Mouse (Mus musculus) forebrain, embryonic 11.5 days (tissue): ENCODE data around the gene 9130230L23Rik. TPM values are rescaled to one million over a fixed set of nuclear protein-coding genes. Genes with fewer than 3 reads are reported as not detected.

Experiments used
- ATAC-seq: fragments of 200-750 bp; cut with Nextera tagmentation; replicated peaks from 2 replicates; pipeline ENCODE4 v1.8.0; 2017; ENCODE audit warnings: moderate TSS enrichment; ENCODE audit not compliant: low FRiP score
- DNase-seq: peaks from one replicate; pipeline ENCODE4 v3.0.0-alpha.2; 2017; ENCODE audit warnings: low spot score
- H3K27ac ChIP-seq: fragments of 300-500 bp; sonication (generic); 2 replicates; pipeline ENCODE4 v1.5.1; 2014; ENCODE audit warnings: low read depth, low read length
- H3K27me3 ChIP-seq: fragments of 300-500 bp; sonication (generic); 2 replicates; pipeline ENCODE4 v1.6.1; 2014; ENCODE audit warnings: mild to moderate bottlenecking, low read length, mixed read lengths; ENCODE audit not compliant: control insufficient read depth, insufficient read depth
- H3K36me3 ChIP-seq: fragments of 300-500 bp; sonication (generic); 2 replicates; pipeline ENCODE4 v1.6.1; 2014; ENCODE audit warnings: mild to moderate bottlenecking, low read length, moderate library complexity, mixed read lengths; ENCODE audit not compliant: control insufficient read depth, insufficient read depth
- H3K4me1 ChIP-seq: fragments of 300-500 bp; sonication (generic); replicated peaks from 2 replicates; pipeline ENCODE4 v1.6.1; 2014; ENCODE audit warnings: low read length, mixed read lengths; ENCODE audit not compliant: control insufficient read depth, insufficient read depth
- H3K4me2 ChIP-seq: fragments of 300-500 bp; sonication (generic); 2 replicates; pipeline ENCODE4 v1.6.1; 2014; ENCODE audit warnings: low read depth, mild to moderate bottlenecking, low read length, moderate library complexity, mixed read lengths; ENCODE audit not compliant: severe bottlenecking
- H3K4me3 ChIP-seq: fragments of 300-500 bp; sonication (generic); 2 replicates; pipeline ENCODE4 v1.5.1; 2014; ENCODE audit warnings: low read depth, low read length
- H3K9ac ChIP-seq: fragments of 300-500 bp; sonication (generic); 2 replicates; pipeline ENCODE4 v1.6.1; 2014; ENCODE audit warnings: low read length
- H3K9me3 ChIP-seq: fragments of 300-500 bp; sonication (generic); 2 replicates; pipeline ENCODE4 v1.6.1; 2016; ENCODE audit warnings: low read length, mixed read lengths; ENCODE audit not compliant: control insufficient read depth
- WGBS: fragments of 180-500 bp; shearing (Covaris S2); extraction: QIAGEN DNeasy Blood & Tissue Kit; methylation state at CpG from one replicate; pipeline ENCODE4 v1.1.7; 2014; 5-methylcytosine and 5-hydroxymethylcytosine counted together
- microRNA-seq: library from miRNA; unstranded; fragments of <30 nt; microRNA quantifications from one replicate; pipeline ENCODE4, GENCODE M21; 2016; ENCODE audit not compliant: insufficient number of aligned reads
- polyA plus RNA-seq: library from polyadenylated mRNA; unstranded; fragments of >200 nt; fragmentation: Nextera tagmentation; extraction: Ambion mirVana; gene quantifications from 2 replicates; pipeline ENCODE4 v1.2.1, GENCODE M21; 2014

The 9130230L23Rik gene
- polyA plus RNA-seq, 1 experiment from 2014 or later, result 0.32 TPM

DNA sequence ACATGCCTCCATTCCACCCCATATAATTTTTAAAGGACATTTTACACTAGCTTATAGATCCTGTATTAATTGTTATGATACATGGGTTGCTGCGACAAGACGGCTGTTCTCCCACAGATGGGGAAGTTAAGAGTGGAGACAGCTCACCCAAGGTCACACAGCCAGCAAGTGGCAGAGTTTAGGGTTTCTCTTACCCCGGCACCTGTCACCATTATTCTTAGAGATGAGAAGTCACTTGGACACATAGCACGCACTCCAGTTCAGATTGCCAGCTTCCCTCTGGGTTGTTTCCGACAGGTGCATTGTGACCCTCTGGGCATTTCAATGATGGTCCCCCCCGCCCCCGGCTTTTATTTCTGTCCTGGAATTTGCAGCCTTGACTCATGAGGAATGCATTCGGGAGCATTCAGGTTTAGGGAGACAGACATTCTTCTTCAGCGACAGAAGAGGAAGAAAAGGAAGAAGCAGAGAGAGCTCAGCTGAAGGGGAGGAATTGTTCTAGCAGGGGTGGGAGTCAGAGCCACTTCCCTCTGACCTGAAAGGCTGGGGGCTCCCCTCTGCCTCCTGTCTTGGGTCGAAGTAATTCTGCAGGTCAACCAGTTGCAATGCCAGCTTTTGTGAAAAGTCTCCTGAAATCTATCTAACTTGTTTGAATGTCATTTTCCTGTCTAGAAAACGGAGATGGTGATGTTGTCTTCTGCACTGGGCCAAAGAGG is 66.9 kb downstream of the 9130230L23Rik start:
- no peaks in the 10 kb centered on the region for H3K4me1 ChIP-seq
- ATAC-seq, result no peak
- DNase-seq, result no peak
- WGBS, result 79% methylated on average over 11 of the region's 11 CpGs
- H3K9me3 ChIP-seq, result no peaks in the 10 kb centered on the region
- H3K9ac ChIP-seq, result no peak overlapping the region
- no peak overlapping the region for H3K4me2 ChIP-seq
- H3K27me3 ChIP-seq, result no peaks in the 10 kb centered on the region
- H3K36me3 ChIP-seq, result no peaks in the 10 kb centered on the region
- no peak overlapping the region for H3K27ac ChIP-seq
- no peak overlapping the region for H3K4me3 ChIP-seq

DNA sequence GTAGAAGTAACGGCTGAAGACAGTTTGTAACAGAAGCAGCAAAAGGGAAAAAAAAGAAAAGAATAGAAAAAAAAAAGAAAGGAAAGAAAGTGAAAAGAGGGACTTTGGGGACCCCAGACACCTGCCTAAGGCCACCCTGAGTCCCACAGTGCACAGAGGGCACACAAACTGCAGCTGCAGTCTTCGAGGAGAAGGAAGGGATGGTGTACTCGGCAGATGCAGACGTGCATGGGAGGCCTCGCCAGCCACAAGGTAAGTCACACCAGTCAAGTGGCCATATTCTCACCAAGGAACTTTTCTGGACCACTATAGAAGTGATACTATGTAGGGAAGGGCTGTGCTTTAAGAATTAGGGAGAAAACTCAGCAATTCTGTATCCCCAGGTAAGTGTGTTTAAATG is 69.3 kb downstream of the 9130230L23Rik start, which contains the start of gene Chrna9:
Gene Chrna9, plus strand, starts transcription at position 139 of the 400 bp plus-strand sequence.
- H3K9me3 ChIP-seq, result no peaks in the 10 kb centered on the region
- H3K4me2 ChIP-seq, result no peak within 1 kb of the TSS
- H3K4me3 ChIP-seq, result no peak within 1 kb of the TSS
- DNase-seq (no peak), ATAC-seq (no peak)
- no peaks in the 10 kb centered on the region for H3K27me3 ChIP-seq
- H3K4me1 ChIP-seq, result no peaks in the 10 kb centered on the region
- H3K27ac ChIP-seq, result no peak within 1 kb of the TSS
- no peak within 1 kb of the TSS for H3K9ac ChIP-seq
- WGBS, result 93% methylated on average over 5 of the region's 5 CpGs
- H3K36me3 ChIP-seq, result no peaks in the 10 kb centered on the region

GRCm38 (mm10) chr5:65933764-65934163 is 70.3 kb downstream of the 9130230L23Rik start:
- Histone ChIP-seq H3K4me2 (no peak overlapping the region), H3K9me3 (no peaks in the 10 kb centered on the region), H3K27me3 (no peaks in the 10 kb centered on the region), H3K4me3 (no peak overlapping the region), H3K9ac (no peak overlapping the region), H3K4me1 (no peaks in the 10 kb centered on the region), H3K36me3 (no peaks in the 10 kb centered on the region), H3K27ac (no peak overlapping the region)
- ATAC-seq (no peak), DNase-seq (no peak)
- WGBS, result 82% methylated on average over 2 of the region's 2 CpGs

DNA sequence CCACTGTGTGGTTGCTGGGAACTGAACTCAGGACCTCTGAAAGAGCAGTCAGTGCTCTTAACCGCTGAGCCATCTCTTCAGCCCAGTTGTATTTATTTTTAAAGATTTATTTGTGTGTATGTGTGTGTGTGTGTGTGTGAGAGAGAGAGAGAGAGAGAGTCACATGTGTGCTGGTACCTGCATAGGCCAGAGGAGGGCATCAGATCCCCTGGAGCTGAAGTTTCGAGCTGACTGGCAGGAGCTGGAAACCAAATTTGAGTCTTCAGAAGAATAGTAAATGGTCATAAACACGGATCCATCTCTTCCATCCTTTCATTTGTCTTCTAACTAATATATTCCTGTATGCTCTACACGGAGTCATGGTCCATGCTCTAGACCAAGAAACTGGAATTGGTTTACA is 70.8 kb downstream of the 9130230L23Rik start:
- DNase-seq (no peak), ATAC-seq (no peak)
- no peak overlapping the region for H3K9ac ChIP-seq
- no peaks in the 10 kb centered on the region for H3K27me3 ChIP-seq
- no peaks in the 10 kb centered on the region for H3K9me3 ChIP-seq
- H3K4me3 ChIP-seq, result no peak overlapping the region
- H3K36me3 ChIP-seq, result no peaks in the 10 kb centered on the region
- WGBS, result 89% methylated on average over 4 of the region's 4 CpGs
- no peaks in the 10 kb centered on the region for H3K4me1 ChIP-seq
- H3K4me2 ChIP-seq, result no peak overlapping the region
- no peak overlapping the region for H3K27ac ChIP-seq

DNA sequence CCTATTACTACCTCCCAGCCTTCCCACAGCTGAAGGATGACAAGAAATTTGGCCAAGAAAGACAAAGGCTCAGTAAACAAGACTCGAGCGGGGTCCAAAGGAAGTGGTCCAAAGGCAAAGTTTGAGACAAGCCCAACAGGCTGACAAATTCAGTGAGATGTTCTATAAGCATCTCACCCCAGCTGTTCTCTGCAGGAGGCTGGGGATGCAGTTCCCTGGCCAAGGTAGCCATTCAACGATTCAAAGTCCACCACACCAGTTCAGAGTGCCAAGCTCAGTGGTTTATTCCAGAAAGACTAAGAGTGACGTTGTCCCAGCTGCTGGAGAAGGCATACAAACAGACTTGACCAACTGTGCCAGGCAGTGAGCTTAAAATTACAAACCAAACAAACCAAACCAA is 73.9 kb downstream of the 9130230L23Rik start:
- Histone ChIP-seq H3K9me3 (no peaks in the 10 kb centered on the region), H3K4me2 (no peak overlapping the region), H3K27me3 (no peaks in the 10 kb centered on the region), H3K36me3 (no peaks in the 10 kb centered on the region), H3K9ac (no peak overlapping the region), H3K4me3 (no peak overlapping the region), H3K27ac (no peak overlapping the region), H3K4me1 (no peaks in the 10 kb centered on the region)
- DNase-seq, result no peak
- no peak for ATAC-seq
- WGBS, result 80% methylated on average over 4 of the region's 4 CpGs

Small RNAs within 50 kb of the gene (microRNA-seq; reads per million reads assigned to microRNA genes)
- not detected for gene Gm25952

Other genes starting within 250 kb of the 9130230L23Rik start
- gene N4bp2, start 240.8 kb downstream of the 9130230L23Rik start, polyA plus RNA-seq, result 47.1 and 56.3 TPM in 2 replicates
- 0.07 and 0.09 TPM in 2 replicates for gene Rhoh, start 143.1 kb downstream of the 9130230L23Rik start, polyA plus RNA-seq
- gene Chrna9, start 69.4 kb downstream of the 9130230L23Rik start, polyA plus RNA-seq, result not detected in 2 replicates
- gene Rbm47, start 168.8 kb upstream of the 9130230L23Rik start, polyA plus RNA-seq, result 5.9 and 6.1 TPM in 2 replicates